Mouse (Mus musculus): ENCODE results near the gene Lmtk3.

Gene Lmtk3

DNA sequence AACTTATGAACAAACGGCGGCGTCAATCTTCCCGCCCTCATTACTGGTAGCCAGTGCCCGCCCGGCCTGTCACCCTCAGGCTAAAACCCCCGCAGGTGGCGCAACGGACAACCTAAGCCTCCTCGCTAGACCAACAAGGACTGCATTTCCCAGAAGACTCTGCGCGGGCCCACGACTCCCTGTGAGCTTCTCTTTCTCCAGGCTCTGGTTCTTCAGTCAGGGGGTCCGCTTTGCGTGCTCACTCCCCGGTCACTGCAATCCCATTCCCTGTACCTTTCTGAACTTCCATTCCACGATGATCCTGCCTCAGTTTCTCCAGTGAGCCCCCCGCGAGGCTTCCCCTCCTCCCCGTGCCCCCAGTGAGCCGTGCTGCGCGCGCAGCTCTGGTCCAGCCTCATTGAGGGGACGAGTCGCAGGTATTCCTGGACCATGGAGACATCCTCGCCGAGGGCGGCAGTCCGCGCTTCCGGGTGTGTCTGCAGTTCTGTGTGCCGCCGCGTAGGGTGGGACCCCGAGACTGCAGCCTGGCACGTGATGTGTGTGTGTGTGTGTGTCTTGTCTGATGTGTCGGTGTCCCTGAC lies at the start of gene Lmtk3:
Lmtk3 (plus strand) TSS at position 228 of the 581 bp plus-strand sequence.
- ChIA-PET CTCF (interaction anchor here (0.6 to 3.3 kb wide), 25 partner anchors 11 to 1069 kb away, joined by 3 to 27 read pairs (median 4); partner anchors contain the start of genes Ccdc114 (in 1 of the 4), Cyth2 (in 1 of the 4) and Kdelr1 (in 1 of the 4)), POLR2A (interaction anchor here (0.5 to 1.8 kb wide), 36 partner anchors 9 to 596 kb away, joined by 3 to 21 read pairs (median 4); partner anchors contain the start of genes Sphk2 (in 3 of the 4), Fam83e (in 2 of the 4), Ccdc114 (in 1 of the 4) and Cyth2 (in 1 of the 4))

DNA sequence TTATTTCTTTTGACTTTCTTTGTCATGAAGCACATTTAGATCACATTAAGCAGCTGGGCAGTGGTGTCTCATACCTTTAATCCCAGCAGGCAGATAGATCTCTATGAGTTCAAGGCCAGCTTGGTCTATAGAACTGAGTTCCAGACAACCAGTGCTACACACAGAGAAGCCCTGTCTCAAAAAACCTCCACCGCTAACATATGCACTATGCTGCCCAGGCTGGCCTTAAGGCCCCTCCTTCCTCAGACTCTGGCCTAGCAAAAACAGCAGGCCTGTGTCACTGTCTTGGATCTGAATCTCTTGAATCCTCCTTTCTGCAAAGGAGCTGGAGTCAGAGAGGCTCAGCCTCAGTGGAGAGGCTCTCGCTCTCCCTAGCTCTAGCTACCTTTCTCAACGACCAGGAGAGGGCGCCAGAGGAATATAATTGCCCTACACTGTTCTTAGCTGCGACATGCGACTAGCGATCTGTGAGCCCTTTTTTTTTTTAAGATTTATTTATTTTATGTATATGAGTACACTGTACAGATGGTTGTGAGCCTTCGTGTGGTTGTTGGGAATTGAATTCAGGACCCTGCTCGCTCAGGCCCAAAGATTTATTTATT lies 44.3 kb upstream of the Lmtk3 start:
- ChIA-PET POLR2A (interaction anchor here (0.6 to 5.8 kb wide), 46 partner anchors 8 to 479 kb away, joined by 3 to 102 read pairs (median 4); partner anchors contain the start of genes Cyth2 (in 4 of the 4), Sphk2 (in 3 of the 4), Fam83e (in 2 of the 4) and Ccdc114 (in 1 of the 4)), CTCF (interaction anchor here (0.5 to 2.8 kb wide), 100 partner anchors 8 to 455 kb away, joined by 3 to 120 read pairs (median 5); partner anchors contain the start of genes Cyth2 (in 3 of the 4), Kdelr1 (in 3 of the 4), Ccdc114 (in 2 of the 4) and Lmtk3 (in 2 of the 4))

DNA sequence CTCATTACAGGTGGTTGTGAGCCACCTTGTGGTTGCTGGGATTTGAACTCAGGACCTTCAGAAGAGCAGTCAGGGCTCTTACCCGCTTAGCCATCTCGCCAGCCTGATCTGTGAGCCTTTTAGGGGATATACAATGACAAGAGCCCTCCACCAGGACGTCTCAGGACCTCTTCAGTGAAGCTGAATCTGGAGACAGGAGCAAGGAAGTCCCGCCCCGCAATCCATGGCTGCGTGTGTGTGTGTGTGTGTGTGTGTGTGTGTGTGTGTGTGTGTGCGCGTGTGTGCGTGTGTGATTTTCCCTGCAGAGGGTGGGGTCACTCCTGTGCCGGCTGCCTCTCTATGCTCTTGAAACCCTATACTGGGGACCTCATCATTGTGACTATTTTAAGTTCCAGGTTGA lies 43.7 kb upstream of the Lmtk3 start:
- POLR2A ChIA-PET: interaction anchor here (0.6 to 5.8 kb wide), 36 partner anchors 9 to 479 kb away, joined by 3 to 102 read pairs (median 4); partner anchors contain the start of genes Sphk2 (in 3 of the 4), Cyth2 (in 2 of the 4), Fam83e (in 2 of the 4) and Ccdc114 (in 1 of the 4)
- CTCF ChIA-PET: interaction anchor here (0.5 to 2.8 kb wide), 77 partner anchors 9 to 485 kb away, joined by 3 to 120 read pairs (median 5); partner anchors contain the start of genes Kdelr1 (in 3 of the 4), Ccdc114 (in 2 of the 4), Cyth2 (in 2 of the 4) and Fam83e (in 1 of the 4)

DNA sequence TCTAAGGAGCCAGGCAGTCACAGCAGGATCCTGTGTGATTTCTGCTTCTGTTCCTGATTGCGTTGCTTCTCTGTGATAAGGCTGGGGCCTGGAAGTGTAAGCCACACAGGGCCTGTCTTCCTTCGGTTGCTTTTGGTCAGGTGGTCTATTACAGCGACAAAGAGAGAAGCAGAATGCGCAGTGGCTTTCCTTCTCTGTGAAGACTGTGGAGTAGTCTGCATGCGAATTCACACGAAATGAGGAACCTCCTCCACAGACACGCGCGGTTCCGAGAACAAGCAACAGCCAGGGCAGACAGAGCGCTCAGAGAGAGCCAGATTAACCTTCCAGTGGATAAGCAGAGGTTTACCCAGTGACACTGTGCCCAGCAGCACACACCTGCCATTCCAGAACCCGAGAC lies 42.2 kb upstream of the Lmtk3 start:
- ChIA-PET CTCF (interaction anchor here (0.9 to 7.7 kb wide), 17 partner anchors 11 to 261 kb away, joined by 3 to 145 read pairs (median 6); partner anchors contain the start of genes Ccdc114 (in 1 of the 4), Fam83e (in 1 of the 4) and Lmtk3 (in 1 of the 4)), POLR2A (interaction anchor here in 3 of 4 experiments (0.9 to 7.4 kb wide), 17 partner anchors 9 to 134 kb away, joined by 3 to 94 read pairs (median 4); partner anchors contain the start of genes Sphk2 (in 3 of the 3), Fam83e (in 1 of the 3) and Kdelr1 (in 1 of the 3))

DNA sequence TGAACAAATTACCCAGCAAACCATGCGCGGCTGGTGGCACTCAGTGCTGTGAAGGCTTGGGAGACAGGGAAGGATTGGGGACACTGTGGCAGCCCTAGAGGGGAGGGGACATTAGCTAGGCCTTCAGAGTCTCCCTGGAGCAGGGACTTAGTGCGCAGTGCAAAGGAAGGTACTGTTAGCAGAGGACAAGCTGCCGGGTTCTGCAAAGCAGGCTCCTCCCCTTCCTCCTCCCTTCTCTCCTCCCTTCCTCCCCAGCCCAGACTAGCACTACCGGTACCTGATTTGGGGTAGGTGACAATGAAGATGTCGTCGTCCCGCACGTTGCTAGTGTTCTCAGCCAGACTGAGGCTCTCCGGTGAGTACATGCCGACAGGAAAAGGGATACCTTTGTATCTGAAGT lies 41.8 kb upstream of the Lmtk3 start:
- POLR2A ChIA-PET: interaction anchor here in 3 of 4 experiments (0.5 to 7.4 kb wide), 34 partner anchors 8 to 341 kb away, joined by 3 to 94 read pairs (median 4); partner anchors contain the start of genes Fam83e (in 3 of the 3), Sphk2 (in 3 of the 3), Ccdc114 (in 1 of the 3) and Cyth2 (in 1 of the 3)
- CTCF ChIA-PET: interaction anchor here (0.5 to 7.7 kb wide), 46 partner anchors 9 to 776 kb away, joined by 3 to 145 read pairs (median 4); partner anchors contain the start of genes Ccdc114 (in 2 of the 4), Kdelr1 (in 2 of the 4), Lmtk3 (in 2 of the 4) and Cyth2 (in 1 of the 4)

DNA sequence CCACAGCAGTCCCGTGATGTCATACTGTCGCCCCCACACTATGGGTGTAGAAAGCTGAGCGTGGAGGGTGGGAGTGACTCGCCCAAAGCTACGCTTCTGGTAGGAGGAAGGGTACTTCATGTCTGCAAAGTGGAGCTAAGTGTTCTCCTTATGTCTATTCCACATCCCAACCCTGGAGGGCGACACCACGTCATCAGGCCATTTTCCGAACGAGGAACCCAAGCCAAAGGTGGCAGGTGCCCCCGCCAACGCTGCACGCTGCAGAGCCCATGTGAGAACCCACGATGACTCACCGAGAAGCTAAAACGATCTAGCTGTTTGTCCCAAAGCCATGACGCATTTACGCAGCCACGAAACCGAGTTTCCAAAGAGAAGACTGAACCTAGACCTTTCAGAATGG lies 41.2 kb upstream of the Lmtk3 start:
- CTCF ChIA-PET: interaction anchor here (0.5 to 7.7 kb wide), 51 partner anchors 9 to 775 kb away, joined by 3 to 145 read pairs (median 4); partner anchors contain the start of genes Ccdc114 (in 2 of the 4), Kdelr1 (in 2 of the 4), Lmtk3 (in 2 of the 4) and Cyth2 (in 1 of the 4)
- POLR2A ChIA-PET: interaction anchor here in 3 of 4 experiments (0.5 to 7.4 kb wide), 37 partner anchors 8 to 342 kb away, joined by 3 to 94 read pairs (median 4); partner anchors contain the start of genes Fam83e (in 3 of the 3), Sphk2 (in 3 of the 3), Ccdc114 (in 1 of the 3) and Cyth2 (in 1 of the 3)

DNA sequence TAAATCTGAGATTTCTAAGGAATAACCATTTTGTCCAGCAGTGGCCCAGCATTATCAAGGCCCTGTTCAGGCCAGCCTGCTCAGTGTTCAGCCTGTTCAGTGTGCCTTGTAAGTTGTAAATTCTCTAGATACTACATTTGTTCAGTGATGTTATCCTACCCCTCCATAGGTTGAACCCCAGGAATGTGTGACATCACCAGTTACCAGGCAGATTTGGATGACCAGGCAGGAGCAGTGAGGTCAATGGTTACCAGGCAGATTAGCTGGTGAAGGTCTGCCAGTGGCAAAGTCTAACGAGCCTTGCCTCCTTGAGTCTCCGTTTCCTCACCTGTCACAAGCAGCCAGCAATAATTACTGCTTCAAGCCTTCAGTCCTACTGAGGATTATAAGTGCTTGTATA lies 39.2 kb upstream of the Lmtk3 start:
- POLR2A ChIA-PET: interaction anchor here in 2 of 4 experiments (0.9 to 7.4 kb wide), 12 partner anchors 9 to 1281 kb away, joined by 3 to 94 read pairs (median 7); partner anchors contain the start of genes Fam83e (in 2 of the 2), Sphk2 (in 2 of the 2), Cyth2 (in 1 of the 2) and Syngr4 (in 1 of the 2)
- CTCF ChIA-PET: interaction anchor here (0.8 to 7.7 kb wide), 5 partner anchors 13 to 57 kb away, joined by 3 to 145 read pairs (median 11); no protein-coding TSS in a partner anchor

DNA sequence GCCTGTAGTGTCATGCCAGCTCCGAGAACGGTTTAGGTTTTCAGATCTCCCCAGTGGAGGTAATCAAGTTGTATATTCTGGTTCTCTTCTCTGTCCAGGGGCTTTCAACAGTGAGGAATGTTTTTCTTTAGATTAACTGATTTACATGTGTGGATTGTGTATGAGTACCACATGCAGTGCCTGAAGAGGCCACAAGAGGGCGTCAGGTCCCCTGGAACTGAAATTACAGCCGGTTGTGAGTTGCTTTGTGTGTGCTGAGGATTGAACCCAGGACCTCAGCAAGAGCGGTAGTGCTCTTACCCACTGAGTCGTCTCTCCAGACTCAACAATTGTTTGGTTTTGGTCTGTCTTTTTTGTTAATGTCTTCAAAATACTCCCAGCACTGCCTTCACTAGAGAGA lies 37.0 kb upstream of the Lmtk3 start:
- ChIA-PET CTCF (interaction anchor here (0.6 to 7.7 kb wide), 20 partner anchors 11 to 229 kb away, joined by 3 to 145 read pairs (median 4); partner anchors contain the start of genes Lmtk3 (in 2 of the 4), Ccdc114 (in 1 of the 4) and Cyth2 (in 1 of the 4)), POLR2A (interaction anchor here (0.6 to 7.4 kb wide), 45 partner anchors 8 to 731 kb away, joined by 3 to 94 read pairs (median 4); partner anchors contain the start of genes Sphk2 (in 3 of the 4), Fam83e (in 2 of the 4), Ccdc114 (in 1 of the 4) and Cyth2 (in 1 of the 4))

DNA sequence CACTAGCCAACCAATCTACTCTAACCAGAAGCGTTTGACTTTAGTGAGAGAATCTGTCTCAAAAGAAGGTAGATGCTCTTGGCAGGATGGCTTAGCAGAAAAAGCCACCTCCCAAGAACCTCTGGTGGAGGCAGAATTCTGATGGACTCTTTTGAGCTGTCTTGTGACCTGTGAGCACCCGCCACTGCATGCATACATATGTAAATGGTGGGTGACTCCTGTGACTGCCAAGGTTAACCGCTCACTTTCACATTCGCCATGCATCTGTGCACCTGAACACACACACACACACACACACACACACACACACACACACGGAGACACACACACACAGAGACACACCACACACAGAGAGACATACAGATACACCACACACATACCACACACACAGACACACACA lies 36.1 kb upstream of the Lmtk3 start:
- CTCF ChIA-PET: interaction anchor here (0.5 to 7.7 kb wide), 21 partner anchors 8 to 380 kb away, joined by 3 to 145 read pairs (median 4); partner anchors contain the start of genes Cyth2 (in 1 of the 4), Fam83e (in 1 of the 4), Kdelr1 (in 1 of the 4) and Lmtk3 (in 1 of the 4)
- POLR2A ChIA-PET: interaction anchor here in 3 of 4 experiments (0.6 to 7.4 kb wide), 63 partner anchors 8 to 1092 kb away, joined by 3 to 94 read pairs (median 4); partner anchors contain the start of genes Sphk2 (in 3 of the 3), Fam83e (in 2 of the 3), Lmtk3 (in 2 of the 3) and Ccdc114 (in 1 of the 3)

DNA sequence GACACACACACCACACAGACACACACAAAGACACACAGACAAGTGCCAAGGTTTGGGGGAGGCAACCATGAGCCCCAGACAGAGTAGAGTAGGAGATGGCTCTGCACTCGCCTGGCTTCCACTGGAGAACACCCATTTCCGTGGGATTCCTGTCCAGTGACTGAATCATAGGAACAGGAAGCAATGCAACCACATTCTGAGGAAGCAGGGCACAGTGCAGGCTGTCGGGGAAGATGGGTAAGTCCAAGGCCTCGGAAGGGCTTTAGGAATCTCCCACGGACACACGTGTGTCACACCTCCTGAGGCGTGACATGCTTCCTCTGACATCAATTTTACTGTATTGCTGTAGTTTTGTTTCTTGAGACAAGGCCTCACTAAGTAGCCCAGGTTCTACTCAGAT lies 35.4 kb upstream of the Lmtk3 start:
- ChIA-PET POLR2A (interaction anchor here in 3 of 4 experiments (0.7 to 4.0 kb wide), 17 partner anchors 8 to 924 kb away, joined by 3 to 34 read pairs (median 8); partner anchors contain the start of genes Cyth2 (in 2 of the 3), Fam83e (in 1 of the 3), Ftl1 (in 1 of the 3) and Kdelr1 (in 1 of the 3)), CTCF (interaction anchor here in 1 of 4 experiments (2.6 to 7.7 kb wide), 2 partner anchors 53 kb away, joined by 12 to 145 read pairs; no protein-coding TSS in a partner anchor)

DNA sequence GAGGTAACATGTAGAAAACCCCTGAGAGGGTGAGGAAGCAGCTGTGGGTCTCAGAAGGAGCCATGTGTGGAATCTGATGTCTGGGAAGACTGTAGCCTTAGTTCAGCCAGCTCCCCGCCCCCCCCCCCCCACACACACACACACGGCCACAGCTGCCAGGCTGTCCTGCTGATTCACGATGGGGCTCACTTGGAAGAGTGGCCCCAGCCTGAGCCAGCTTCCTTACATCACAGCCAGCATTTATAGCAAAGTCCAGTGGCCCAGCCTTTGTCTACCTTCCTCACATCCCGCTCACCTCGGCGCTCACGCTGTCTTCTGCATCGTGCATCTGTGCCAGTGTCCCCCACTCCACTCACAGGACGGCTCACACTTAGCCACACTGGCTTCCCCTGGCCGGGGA lies 34.1 kb upstream of the Lmtk3 start:
- POLR2A ChIA-PET: interaction anchor here in 3 of 4 experiments (0.8 to 3.0 kb wide), 17 partner anchors 8 to 167 kb away, joined by 3 to 20 read pairs (median 4); partner anchors contain the start of genes Cyth2 (in 1 of the 3), Fam83e (in 1 of the 3), Kdelr1 (in 1 of the 3) and Lmtk3 (in 1 of the 3)
- CTCF ChIA-PET: interaction anchor here in 2 of 4 experiments (0.8 to 2.6 kb wide), 3 partner anchors 18 to 53 kb away, joined by 4 to 12 read pairs (median 5); no protein-coding TSS in a partner anchor

DNA sequence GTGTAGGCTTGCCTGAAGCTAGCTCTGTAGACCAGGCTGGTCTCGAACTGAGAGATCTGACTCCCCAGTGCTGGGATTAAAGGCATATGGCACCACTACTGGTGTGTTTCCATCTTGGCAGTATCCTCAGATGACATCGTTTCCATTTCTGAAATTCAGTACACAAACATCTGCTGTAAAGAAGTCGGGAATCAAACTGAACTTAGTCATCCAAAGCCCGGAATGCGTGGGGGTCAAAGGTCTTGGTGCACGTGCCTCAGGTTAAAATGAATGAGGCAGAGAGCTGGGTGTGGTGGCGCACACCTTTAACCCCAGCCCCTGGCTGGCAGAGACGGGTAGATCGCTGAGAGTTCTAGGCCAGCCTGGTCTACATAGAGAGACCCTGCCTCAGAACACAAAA lies 33.4 kb upstream of the Lmtk3 start:
- ChIA-PET CTCF (interaction anchor here in 1 of 4 experiments (2.6 kb wide), 1 partner anchor 51 kb away, joined by 12 read pairs; no protein-coding TSS in a partner anchor), POLR2A (interaction anchor here in 2 of 4 experiments (1.0 to 3.0 kb wide), 13 partner anchors 8 to 166 kb away, joined by 3 to 20 read pairs (median 4); partner anchors contain the start of genes Fam83e (in 1 of the 2), Kdelr1 (in 1 of the 2), Lmtk3 (in 1 of the 2) and Sphk2 (in 1 of the 2))

DNA sequence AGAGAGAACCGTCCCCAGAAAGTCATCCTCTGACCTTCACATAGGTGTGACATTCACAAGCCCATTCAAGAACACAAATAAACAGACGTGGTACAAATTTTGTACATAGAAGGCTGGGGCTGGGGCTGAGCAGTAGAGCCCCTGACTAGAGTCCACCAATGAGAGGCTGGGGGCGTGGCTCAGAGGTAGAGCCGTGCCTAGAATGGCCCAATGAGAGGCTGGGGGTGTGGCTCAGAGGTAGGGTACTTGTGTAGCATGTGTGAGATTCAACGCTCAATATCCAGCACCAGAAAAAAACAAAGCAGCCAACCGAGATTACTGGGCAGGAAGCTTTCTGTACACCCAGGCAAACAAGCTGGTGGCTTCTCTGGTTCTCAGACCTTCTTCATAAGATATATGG lies 27.8 kb upstream of the Lmtk3 start:
- CTCF ChIA-PET: interaction anchor here in 3 of 4 experiments (0.5 to 4.4 kb wide), 5 partner anchors 19 to 46 kb away, joined by 3 to 22 read pairs (median 6); no protein-coding TSS in a partner anchor
- POLR2A ChIA-PET: interaction anchor here in 2 of 4 experiments (0.7 to 5.6 kb wide), 14 partner anchors 8 to 168 kb away, joined by 3 to 23 read pairs (median 3); partner anchors contain the start of genes Ccdc114 (in 1 of the 2), Cyth2 (in 1 of the 2), Kdelr1 (in 1 of the 2) and Rpl18 (in 1 of the 2)

DNA sequence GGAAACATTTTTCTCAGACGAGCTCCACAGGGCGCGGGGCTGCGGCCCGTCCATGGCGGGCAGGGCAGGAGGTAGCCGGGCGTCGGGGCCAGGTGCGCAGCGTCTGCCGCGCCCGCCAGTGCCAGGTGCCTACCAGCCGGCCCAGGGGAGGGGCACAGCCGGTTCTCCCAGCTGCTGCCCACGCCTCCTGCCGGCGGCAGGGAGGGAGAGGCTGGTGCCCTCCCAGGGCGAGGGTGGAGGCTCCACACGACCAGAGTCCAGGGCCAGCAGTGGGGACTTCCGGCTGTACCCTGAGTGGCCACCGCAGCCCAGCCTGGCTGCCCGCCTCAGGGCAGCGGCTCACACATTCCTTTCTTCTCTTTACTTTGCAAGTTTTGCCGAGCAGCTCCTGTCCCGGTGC lies 24.1 kb upstream of the Lmtk3 start:
- CTCF ChIA-PET: interaction anchor here in 3 of 4 experiments (0.9 to 3.2 kb wide), 8 partner anchors 10 to 243 kb away, joined by 3 to 11 read pairs (median 6); partner anchors contain the start of genes Kdelr1 (in 1 of the 3) and Lmtk3 (in 1 of the 3)
- POLR2A ChIA-PET: interaction anchor here in 3 of 4 experiments (1.0 to 4.1 kb wide), 12 partner anchors 10 to 114 kb away, joined by 3 to 17 read pairs (median 5); partner anchors contain the start of genes Kdelr1 (in 1 of the 3) and Sphk2 (in 1 of the 3)

DNA sequence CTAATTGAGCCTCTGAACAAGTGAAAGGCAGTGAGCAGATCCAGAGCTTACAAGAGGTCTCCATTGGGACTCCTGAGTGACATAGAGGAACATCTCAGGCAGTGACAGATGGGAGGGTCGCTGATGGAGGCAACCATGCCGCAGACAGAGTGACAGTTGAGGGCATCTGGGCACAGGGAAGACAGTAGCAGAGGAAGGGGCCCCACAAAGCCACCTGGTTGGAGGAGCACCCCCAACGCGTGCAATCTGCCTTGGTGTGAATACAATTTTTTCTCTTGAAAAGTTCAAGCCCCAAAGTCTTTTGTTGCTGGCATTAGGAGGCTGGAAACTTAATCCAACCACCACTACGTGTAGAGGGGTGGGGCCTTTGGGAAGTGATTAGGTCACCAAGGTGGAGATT lies 23.4 kb upstream of the Lmtk3 start:
- CTCF ChIA-PET: interaction anchor here in 2 of 4 experiments (1.0 to 3.2 kb wide), 6 partner anchors 21 to 242 kb away, joined by 3 to 11 read pairs (median 5); partner anchors contain the start of gene Lmtk3 (in 1 of the 2)
- POLR2A ChIA-PET: interaction anchor here in 3 of 4 experiments (0.5 to 4.1 kb wide), 11 partner anchors 11 to 136 kb away, joined by 3 to 17 read pairs (median 4); partner anchors contain the start of genes Cyth2 (in 1 of the 3), Kdelr1 (in 1 of the 3), Sphk2 (in 1 of the 3) and Syngr4 (in 1 of the 3)

All from embryonic stem cell, embryonic (primary cell).